Mouse (Mus musculus): Measurements from ENCODE around the gene Ugt1a6a. TPM values are rescaled to one million over a fixed set of nuclear protein-coding genes. Genes with fewer than 3 reads are reported as not detected.

Gene Ugt1a6a
- polyA plus RNA-seq, 1 experiment, result 20.9 TPM

- no peaks in the 10 kb centered on the region for H3K4me1 ChIP-seq (ENCODE audit: control insufficient read depth, insufficient read depth, low read length)
- DNase-seq, result no peak
- TF ChIP-seq CTCF (conservative IDR thresholded peaks at IDR 0.05; ENCODE audit: insufficient read depth, insufficient read length, low read depth, low read length) (no peak), POLR2A (IDR thresholded peaks at IDR 0.05; ENCODE audit: low read depth, low read length) (no peak)
- H3K27ac ChIP-seq (ENCODE audit: insufficient read depth, low read depth, low read length), result no peak within 1 kb of the TSS
- H3K27me3 ChIP-seq (replicated peaks; ENCODE audit: control insufficient read depth, insufficient read depth, low read length), result no peaks in the 10 kb centered on the region
- 49% methylated on average over 5 of the region's 5 CpGs for WGBS
- H3K4me3 ChIP-seq (ENCODE audit: insufficient read depth, low read depth, low read length), result no peak within 1 kb of the TSS
- H3K36me3 ChIP-seq (ENCODE audit: control insufficient read depth, insufficient read depth, low read length), result no peaks in the 10 kb centered on the region
Observed at GRCm38 (mm10) chr1:88226670-88227379, 92.2 kb downstream of the Ugt1a6a start, which contains the start of gene Mroh2a. Gene Mroh2a, plus strand, starts transcription at chr1:88226986.

DNA sequence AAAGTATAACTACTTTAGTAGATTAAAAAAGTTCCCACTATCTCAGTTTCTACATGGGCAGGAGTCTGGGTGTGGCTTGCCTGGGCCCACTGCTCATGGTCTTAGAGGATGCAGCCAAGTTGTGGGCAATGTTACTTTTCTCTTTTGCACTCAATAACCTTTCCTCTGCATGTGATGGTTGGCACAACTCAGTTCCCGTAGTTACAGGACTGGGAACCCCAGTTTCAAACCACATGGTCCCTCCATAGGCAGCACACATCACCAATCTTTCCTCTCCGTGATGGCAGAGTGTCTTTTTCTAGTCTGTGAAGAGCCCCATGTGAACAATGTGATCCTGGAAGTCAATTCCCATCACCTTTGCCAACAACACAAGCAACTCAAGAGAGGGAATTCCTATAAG is 92.9 kb downstream of the Ugt1a6a start:
- H3K27ac ChIP-seq (ENCODE audit: insufficient read depth, low read depth, low read length), result no peak overlapping the region
- TF ChIP-seq CTCF (conservative IDR thresholded peaks at IDR 0.05; ENCODE audit: insufficient read depth, insufficient read length, low read depth, low read length) (no peak), POLR2A (IDR thresholded peaks at IDR 0.05; ENCODE audit: low read depth, low read length) (no peak)
- H3K36me3 ChIP-seq (ENCODE audit: control insufficient read depth, insufficient read depth, low read length), result no peaks in the 10 kb centered on the region
- WGBS, result 60% methylated on average over 2 of the region's 2 CpGs
- H3K4me1 ChIP-seq (ENCODE audit: control insufficient read depth, insufficient read depth, low read length), result no peaks in the 10 kb centered on the region
- H3K4me3 ChIP-seq (ENCODE audit: insufficient read depth, low read depth, low read length), result no peak overlapping the region
- H3K27me3 ChIP-seq (replicated peaks; ENCODE audit: control insufficient read depth, insufficient read depth, low read length), result no peaks in the 10 kb centered on the region
- DNase-seq, result no peak

GRCm38 (mm10) chr1:88228121-88228520 is 93.5 kb downstream of the Ugt1a6a start:
- no peak for DNase-seq
- Histone ChIP-seq H3K4me1 (ENCODE audit: control insufficient read depth, insufficient read depth, low read length) (no peaks in the 10 kb centered on the region), H3K4me3 (ENCODE audit: insufficient read depth, low read depth, low read length) (no peak overlapping the region), H3K36me3 (ENCODE audit: control insufficient read depth, insufficient read depth, low read length) (no peaks in the 10 kb centered on the region), H3K27me3 (replicated peaks; ENCODE audit: control insufficient read depth, insufficient read depth, low read length) (no peaks in the 10 kb centered on the region), H3K27ac (ENCODE audit: insufficient read depth, low read depth, low read length) (no peak overlapping the region)
- TF ChIP-seq CTCF (conservative IDR thresholded peaks at IDR 0.05; ENCODE audit: insufficient read depth, insufficient read length, low read depth, low read length) (no peak), POLR2A (IDR thresholded peaks at IDR 0.05; ENCODE audit: low read depth, low read length) (no peak)
- WGBS, result 72% methylated on average over 7 of the region's 7 CpGs

DNA sequence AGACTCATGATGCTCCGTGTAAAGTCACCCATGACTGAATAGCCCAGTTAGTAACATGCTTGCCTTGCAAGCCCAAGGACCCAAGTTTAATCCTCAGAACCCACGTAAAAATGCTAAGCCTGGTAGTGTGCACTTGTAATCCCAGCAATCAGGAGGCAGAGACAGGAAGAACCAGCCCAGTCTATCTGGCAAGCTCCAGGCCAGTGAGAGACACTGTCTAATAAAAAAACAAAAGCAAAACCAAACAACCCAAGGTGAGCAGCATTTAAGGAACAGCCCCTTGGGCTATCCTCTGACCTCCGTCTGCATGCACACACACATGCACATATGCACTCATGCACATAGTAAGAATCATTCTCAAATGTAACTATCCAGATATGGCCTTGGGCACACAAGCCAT is 95.0 kb downstream of the Ugt1a6a start:
- WGBS, result 75% methylated on average over 3 of the region's 3 CpGs
- no peaks in the 10 kb centered on the region for H3K4me1 ChIP-seq (ENCODE audit: control insufficient read depth, insufficient read depth, low read length)
- no peaks in the 10 kb centered on the region for H3K27me3 ChIP-seq (replicated peaks; ENCODE audit: control insufficient read depth, insufficient read depth, low read length)
- no peak for DNase-seq
- no peak overlapping the region for H3K27ac ChIP-seq (ENCODE audit: insufficient read depth, low read depth, low read length)
- no peak overlapping the region for H3K4me3 ChIP-seq (ENCODE audit: insufficient read depth, low read depth, low read length)
- TF ChIP-seq CTCF (conservative IDR thresholded peaks at IDR 0.05; ENCODE audit: insufficient read depth, insufficient read length, low read depth, low read length) (no peak), POLR2A (IDR thresholded peaks at IDR 0.05; ENCODE audit: low read depth, low read length) (no peak)
- no peaks in the 10 kb centered on the region for H3K36me3 ChIP-seq (ENCODE audit: control insufficient read depth, insufficient read depth, low read length)

DNA sequence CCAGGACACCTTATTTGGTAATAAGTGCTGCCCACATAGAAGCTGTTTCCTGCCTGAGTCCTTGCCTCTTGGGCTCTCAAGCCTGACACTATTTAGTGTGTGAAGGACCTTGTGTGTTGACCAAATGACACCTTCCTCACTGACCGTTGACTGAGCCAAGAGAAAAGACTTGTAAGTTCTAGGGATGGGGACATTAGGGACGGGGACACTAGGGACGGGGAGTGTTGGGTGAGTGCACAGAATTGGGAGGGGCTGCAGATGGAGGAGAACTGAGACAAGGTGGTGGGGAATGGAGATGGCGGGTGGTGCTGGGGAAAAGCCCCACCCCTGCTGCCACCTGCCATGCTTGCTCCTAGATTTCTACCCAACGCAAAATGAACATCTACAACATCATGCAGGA is 95.4 kb downstream of the Ugt1a6a start:
- no peak overlapping the region for H3K27ac ChIP-seq (ENCODE audit: insufficient read depth, low read depth, low read length)
- no peaks in the 10 kb centered on the region for H3K27me3 ChIP-seq (replicated peaks; ENCODE audit: control insufficient read depth, insufficient read depth, low read length)
- TF ChIP-seq POLR2A (IDR thresholded peaks at IDR 0.05; ENCODE audit: low read depth, low read length) (no peak), CTCF (conservative IDR thresholded peaks at IDR 0.05; ENCODE audit: insufficient read depth, insufficient read length, low read depth, low read length) (no peak)
- no peaks in the 10 kb centered on the region for H3K36me3 ChIP-seq (ENCODE audit: control insufficient read depth, insufficient read depth, low read length)
- H3K4me3 ChIP-seq (ENCODE audit: insufficient read depth, low read depth, low read length), result no peak overlapping the region
- H3K4me1 ChIP-seq (ENCODE audit: control insufficient read depth, insufficient read depth, low read length), result no peaks in the 10 kb centered on the region
- DNase-seq, result no peak
- 83% methylated on average over 5 of the region's 5 CpGs for WGBS

DNA sequence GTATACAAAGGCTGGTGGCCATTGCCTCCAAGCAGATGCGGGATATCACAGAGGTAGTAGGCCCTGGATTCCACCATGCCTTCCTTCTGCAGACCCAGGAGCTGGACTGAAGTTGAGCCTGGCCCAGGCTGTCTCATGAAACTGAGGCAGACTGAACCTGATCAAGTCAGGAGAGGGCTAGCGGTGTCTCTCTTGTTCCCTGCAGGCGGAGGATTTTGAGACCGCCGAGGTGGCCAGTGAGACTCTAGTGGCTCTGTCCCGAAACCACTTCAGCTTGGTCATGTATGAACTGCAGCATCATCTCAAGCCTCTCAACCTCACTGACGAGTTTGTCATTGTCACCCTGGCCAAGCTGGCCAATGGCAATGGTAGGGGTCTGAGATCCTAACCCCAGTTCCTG is 95.8 kb downstream of the Ugt1a6a start:
- Histone ChIP-seq H3K36me3 (ENCODE audit: control insufficient read depth, insufficient read depth, low read length) (no peaks in the 10 kb centered on the region), H3K4me3 (ENCODE audit: insufficient read depth, low read depth, low read length) (no peak overlapping the region), H3K27me3 (replicated peaks; ENCODE audit: control insufficient read depth, insufficient read depth, low read length) (no peaks in the 10 kb centered on the region), H3K4me1 (ENCODE audit: control insufficient read depth, insufficient read depth, low read length) (no peaks in the 10 kb centered on the region), H3K27ac (ENCODE audit: insufficient read depth, low read depth, low read length) (no peak overlapping the region)
- no peak for DNase-seq
- TF ChIP-seq CTCF (conservative IDR thresholded peaks at IDR 0.05; ENCODE audit: insufficient read depth, insufficient read length, low read depth, low read length) (no peak), POLR2A (IDR thresholded peaks at IDR 0.05; ENCODE audit: low read depth, low read length) (no peak)
- 71% methylated on average over 7 of the region's 7 CpGs for WGBS

DNA sequence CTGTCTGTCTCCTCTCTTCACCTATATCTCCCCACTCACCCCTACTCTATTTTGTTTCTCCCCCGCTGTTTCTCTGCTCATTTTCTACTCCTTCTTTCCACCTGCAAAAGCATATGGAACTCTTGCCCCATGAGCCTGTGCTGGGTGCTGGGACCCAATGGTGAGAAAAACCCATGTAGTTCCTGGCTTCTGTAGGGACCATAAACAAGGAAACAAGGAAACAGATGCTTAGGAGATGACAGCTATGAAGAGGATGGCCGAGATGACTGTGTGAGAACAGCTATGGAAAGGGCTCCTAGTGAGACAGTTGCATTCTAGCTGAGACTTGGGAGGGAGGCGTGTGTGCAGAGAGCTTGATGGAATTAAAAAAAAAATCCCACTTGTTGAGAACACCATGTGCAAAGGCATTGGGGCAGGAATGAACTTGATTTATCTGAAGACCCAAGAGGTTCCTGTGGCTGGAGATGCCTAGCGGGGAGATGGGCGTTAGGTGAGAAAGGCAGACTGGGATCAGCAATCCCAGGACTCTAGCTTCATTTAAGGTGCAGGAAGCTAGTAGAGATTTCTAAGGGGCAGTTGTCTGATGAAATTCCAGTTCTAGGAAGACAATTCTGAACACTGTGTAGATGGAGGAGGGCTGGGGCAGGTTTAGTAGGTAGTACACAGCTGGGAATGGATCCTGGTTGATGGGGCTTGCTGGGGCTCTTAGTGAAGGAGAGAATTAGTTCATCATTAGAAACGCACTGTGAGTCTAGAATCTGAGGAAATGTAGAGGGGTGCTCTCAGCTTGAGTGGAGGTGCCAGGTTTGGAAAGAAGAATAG is 96.6 kb downstream of the Ugt1a6a start:
- H3K4me3 ChIP-seq (ENCODE audit: insufficient read depth, low read depth, low read length), result no peak overlapping the region
- H3K27ac ChIP-seq (ENCODE audit: insufficient read depth, low read depth, low read length), result no peak overlapping the region
- no peak for TF ChIP-seq CTCF (conservative IDR thresholded peaks at IDR 0.05; ENCODE audit: insufficient read depth, insufficient read length, low read depth, low read length)
- no peak for TF ChIP-seq POLR2A (IDR thresholded peaks at IDR 0.05; ENCODE audit: low read depth, low read length)
- H3K27me3 ChIP-seq (replicated peaks; ENCODE audit: control insufficient read depth, insufficient read depth, low read length), result no peaks in the 10 kb centered on the region
- no peaks in the 10 kb centered on the region for H3K36me3 ChIP-seq (ENCODE audit: control insufficient read depth, insufficient read depth, low read length)
- no peaks in the 10 kb centered on the region for H3K4me1 ChIP-seq (ENCODE audit: control insufficient read depth, insufficient read depth, low read length)
- DNase-seq, result no peak
- WGBS, result 75% methylated on average over 6 of the region's 6 CpGs

Measured in kidney, adult 2 months (tissue).